Mouse (Mus musculus): ENCODE results near the gene Slc31a1. TPM values are rescaled to one million over a fixed set of nuclear protein-coding genes. Genes with fewer than 3 reads are reported as not detected.

Slc31a1 gene
- polyA plus RNA-seq, 1 experiment from 2014 or later: 34.6 TPM

DNA sequence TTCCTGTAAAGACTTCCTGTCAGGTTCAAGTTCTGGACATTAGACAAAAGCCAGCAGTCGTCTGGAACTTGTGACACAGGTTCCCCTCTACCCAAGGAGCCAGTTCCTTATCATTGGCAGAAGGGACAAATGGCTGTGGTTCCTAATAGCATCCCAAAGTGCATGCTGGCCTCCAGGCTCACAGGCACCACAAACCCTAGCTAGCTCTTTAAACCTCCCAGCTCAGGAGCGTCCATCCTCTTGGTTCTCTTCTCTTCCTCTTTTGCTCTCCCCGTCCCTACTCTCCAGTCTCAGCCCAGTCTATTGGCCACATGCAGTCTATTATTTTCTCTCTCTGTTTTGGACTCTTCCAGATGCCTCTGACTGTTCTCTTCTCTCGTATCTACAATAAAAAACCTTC is 79.3 kb downstream of the Slc31a1 start:
- 71% methylated on average over 4 of the region's 4 CpGs for WGBS
- ATAC-seq (ENCODE audit: low read depth): no peak
- Histone ChIP-seq H3K36me3 (no peaks in the 10 kb centered on the region), H3K27me3 (no peaks in the 10 kb centered on the region), H3K9ac (no peak overlapping the region), H3K9me3 (no peaks in the 10 kb centered on the region), H3K4me3 (no peak overlapping the region), H3K4me1 (replicated peaks) (no peaks in the 10 kb centered on the region), H3K27ac (replicated peaks) (no peak overlapping the region), H3K4me2 (no peak overlapping the region)

DNA sequence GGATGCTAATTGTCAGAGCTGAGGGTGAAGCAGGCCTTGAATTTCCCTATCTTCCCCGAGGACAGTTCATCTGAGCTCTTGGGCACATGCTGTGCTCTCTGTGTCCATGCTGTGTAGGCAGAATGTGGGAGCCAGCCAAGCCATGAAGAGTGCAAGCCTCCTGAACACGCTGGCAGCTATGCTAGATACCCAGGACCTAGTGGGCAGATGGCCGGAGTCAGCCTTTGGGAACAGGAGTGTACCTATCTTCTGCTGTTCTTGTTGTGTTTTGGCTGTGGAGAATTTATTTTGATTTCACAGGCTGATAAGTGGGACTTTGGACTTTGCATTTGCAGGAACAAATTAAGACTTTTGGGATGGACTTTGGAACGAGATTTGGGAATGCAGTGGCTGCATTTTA is 80.0 kb downstream of the Slc31a1 start:
- Histone ChIP-seq H3K4me3 (no peak overlapping the region), H3K36me3 (no peaks in the 10 kb centered on the region), H3K9me3 (no peaks in the 10 kb centered on the region), H3K27me3 (no peaks in the 10 kb centered on the region), H3K4me1 (replicated peaks) (no peaks in the 10 kb centered on the region), H3K9ac (no peak overlapping the region), H3K4me2 (no peak overlapping the region), H3K27ac (replicated peaks) (no peak overlapping the region)
- WGBS: 79% methylated on average over 4 of the region's 4 CpGs
- no peak for ATAC-seq (ENCODE audit: low read depth)

DNA sequence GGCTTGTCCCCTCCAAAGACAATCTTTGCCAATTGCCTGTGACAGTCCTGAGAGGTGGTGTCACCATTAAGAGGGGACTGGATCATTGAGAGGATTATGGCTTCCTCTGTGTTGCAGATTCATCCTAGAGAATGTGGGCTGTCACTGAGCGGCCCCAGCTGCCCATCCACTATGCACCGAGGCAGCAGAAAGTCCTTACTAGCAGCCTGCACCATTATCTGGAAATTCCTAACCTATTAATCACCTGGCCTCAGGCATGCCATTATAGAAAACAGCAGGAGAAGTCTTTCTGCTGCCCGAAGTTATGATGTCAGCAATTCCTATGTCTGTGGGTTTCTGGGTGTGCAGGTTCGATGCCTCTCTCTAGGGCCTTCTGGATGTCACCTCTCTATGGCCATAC is 80.5 kb downstream of the Slc31a1 start:
- no peaks in the 10 kb centered on the region for H3K9me3 ChIP-seq
- H3K36me3 ChIP-seq: no peaks in the 10 kb centered on the region
- H3K4me2 ChIP-seq: no peak overlapping the region
- no peak overlapping the region for H3K27ac ChIP-seq (replicated peaks)
- no peak overlapping the region for H3K4me3 ChIP-seq
- WGBS: 80% methylated on average over 4 of the region's 4 CpGs
- H3K9ac ChIP-seq: no peak overlapping the region
- no peaks in the 10 kb centered on the region for H3K27me3 ChIP-seq
- no peak for ATAC-seq (ENCODE audit: low read depth)
- H3K4me1 ChIP-seq (replicated peaks): no peaks in the 10 kb centered on the region

Other genes starting within 250 kb of the Slc31a1 start
- gene Mup21, start 209.9 kb upstream of the Slc31a1 start, polyA plus RNA-seq (2015; fragmentation: Nextera tagmentation; extraction: Ambion mirVana): not detected in 2 replicates
- gene Zfp37, start 129.7 kb upstream of the Slc31a1 start, polyA plus RNA-seq (2015; fragmentation: Nextera tagmentation; extraction: Ambion mirVana): 24.9 and 30.6 TPM in 2 replicates
- gene Slc31a2, start 98.2 kb upstream of the Slc31a1 start, polyA plus RNA-seq (2015; fragmentation: Nextera tagmentation; extraction: Ambion mirVana): 17.7 and 18.1 TPM in 2 replicates
- 24.8 and 24.9 TPM in 2 replicates for gene Fkbp15, start 179 bp upstream of the Slc31a1 start, polyA plus RNA-seq (2015; fragmentation: Nextera tagmentation; extraction: Ambion mirVana)
- gene Cdc26, start 47.9 kb downstream of the Slc31a1 start, polyA plus RNA-seq (2015; fragmentation: Nextera tagmentation; extraction: Ambion mirVana): 98.8 and 108 TPM in 2 replicates
- 17.1 and 17.9 TPM in 2 replicates for gene Prpf4, start 48.1 kb downstream of the Slc31a1 start, polyA plus RNA-seq (2015; fragmentation: Nextera tagmentation; extraction: Ambion mirVana)
- gene Rnf183, start 74.5 kb downstream of the Slc31a1 start, polyA plus RNA-seq (2015; fragmentation: Nextera tagmentation; extraction: Ambion mirVana): 0.18 TPM in 1 of 2 replicates, not detected in the other
- gene Wdr31, start 110.2 kb downstream of the Slc31a1 start, polyA plus RNA-seq (2015; fragmentation: Nextera tagmentation; extraction: Ambion mirVana): 5.7 and 6.8 TPM in 2 replicates
- gene Bspry, start 119.3 kb downstream of the Slc31a1 start, polyA plus RNA-seq (2015; fragmentation: Nextera tagmentation; extraction: Ambion mirVana): 0.74 and 0.80 TPM in 2 replicates
- 13.1 and 14.2 TPM in 2 replicates for gene Hdhd3, start 142.7 kb downstream of the Slc31a1 start, polyA plus RNA-seq (2015; fragmentation: Nextera tagmentation; extraction: Ambion mirVana)
- 49.8 and 58.8 TPM in 2 replicates for gene Alad, start 159.2 kb downstream of the Slc31a1 start, polyA plus RNA-seq (2015; fragmentation: Nextera tagmentation; extraction: Ambion mirVana)
- 61.8 and 63.1 TPM in 2 replicates for gene Pole3, start 164.3 kb downstream of the Slc31a1 start, polyA plus RNA-seq (2015; fragmentation: Nextera tagmentation; extraction: Ambion mirVana)
- gene 4933430I17Rik, start 164.6 kb downstream of the Slc31a1 start, polyA plus RNA-seq (2015; fragmentation: Nextera tagmentation; extraction: Ambion mirVana): 0.70 and 0.87 TPM in 2 replicates
- 71.4 and 79.0 TPM in 2 replicates for gene Rgs3, start 199.1 kb downstream of the Slc31a1 start, polyA plus RNA-seq (2015; fragmentation: Nextera tagmentation; extraction: Ambion mirVana)

Data from neural tube, embryonic 13.5 days (tissue).